Mouse (Mus musculus) spleen, postnatal 4 days (tissue): ENCODE results near the gene Zbtb22.
"Not testable (repeated sequence)": the region's sequence is repeated elsewhere in the genome, so short reads cannot be mapped to it uniquely, and the experiment has no call there.

Experiments
- DNase-seq, 2 experiments: peaks; one replicate each; pipeline ENCODE4 v3.0.0; 2022; ENCODE audit warnings: low spot score in 2 of 2

Zbtb22 gene

GRCm38 (mm10) chr17:33903911-33904651, 11.6 kb upstream of the Zbtb22 start:
- DNase-seq = not testable (repeated sequence)

GRCm38 (mm10) chr17:33904835-33905234, 10.9 kb upstream of the Zbtb22 start, which contains the start of gene Platr17:
Platr17 (plus strand) TSS chr17:33905135.
- DNase-seq = not testable (repeated sequence)

- peak; percentile 56 to 83 for DNase-seq
Measured at GRCm38 (mm10) chr17:33908331-33909076, 7.2 kb upstream of the Zbtb22 start.

- peak; percentile 99 for DNase-seq
Measured at GRCm38 (mm10) chr17:33909077-33909868, 6.4 kb upstream of the Zbtb22 start, which contains the start of gene Daxx. Daxx (plus strand) TSS chr17:33909414.

- DNase-seq = no peak
Measured at GRCm38 (mm10) chr17:33909869-33910250, 5.8 kb upstream of the Zbtb22 start.

GRCm38 (mm10) chr17:33910346-33911051, 5.2 kb upstream of the Zbtb22 start:
- DNase-seq = no peak

GRCm38 (mm10) chr17:33911052-33911812, 4.5 kb upstream of the Zbtb22 start:
- DNase-seq = no peak

GRCm38 (mm10) chr17:33911813-33912414, 3.8 kb upstream of the Zbtb22 start:
- DNase-seq = no peak

GRCm38 (mm10) chr17:33913264-33913663, 2.4 kb upstream of the Zbtb22 start:
- DNase-seq = no peak

- DNase-seq = no peak
Measured at GRCm38 (mm10) chr17:33913905-33914304, 1.8 kb upstream of the Zbtb22 start.

GRCm38 (mm10) chr17:33914969-33915391, 724 bp upstream of the Zbtb22 start:
- DNase-seq = peak; percentile 16 to 65

- DNase-seq = no peak
Measured at GRCm38 (mm10) chr17:33916294-33916693, 590 bp downstream of the Zbtb22 start.

- DNase-seq = peak; percentile 26 to 66
Measured at GRCm38 (mm10) chr17:33916847-33917655, 1.3 kb downstream of the Zbtb22 start.

GRCm38 (mm10) chr17:33917656-33918292, 2.1 kb downstream of the Zbtb22 start:
- peak in 1 of 2 experiments; percentile 67 for DNase-seq

- DNase-seq = peak; percentile 53 to 75
Measured at GRCm38 (mm10) chr17:33918293-33919203, 2.8 kb downstream of the Zbtb22 start.

- peak; percentile 89 to 91 for DNase-seq
Measured at GRCm38 (mm10) chr17:33919351-33920281, 3.9 kb downstream of the Zbtb22 start.
